Mouse (Mus musculus) frontal cortex, adult 2 months (tissue): ENCODE measurements at regions not wholly inside any gene's neighbourhood (a gene's known extent, or its start where the extent isn't known, plus 50 kb on each side); places are given as distances from the start of the nearest gene placed in this dataset.

ENCODE experiments used
- DNase-seq, 2 experiments: peaks; one replicate each; pipeline ENCODE4 v3.0.0; 2022; ENCODE audit warnings: low spot score in 1 of 2; ENCODE audit errors: extremely low spot score in 1 of 2

DNA sequence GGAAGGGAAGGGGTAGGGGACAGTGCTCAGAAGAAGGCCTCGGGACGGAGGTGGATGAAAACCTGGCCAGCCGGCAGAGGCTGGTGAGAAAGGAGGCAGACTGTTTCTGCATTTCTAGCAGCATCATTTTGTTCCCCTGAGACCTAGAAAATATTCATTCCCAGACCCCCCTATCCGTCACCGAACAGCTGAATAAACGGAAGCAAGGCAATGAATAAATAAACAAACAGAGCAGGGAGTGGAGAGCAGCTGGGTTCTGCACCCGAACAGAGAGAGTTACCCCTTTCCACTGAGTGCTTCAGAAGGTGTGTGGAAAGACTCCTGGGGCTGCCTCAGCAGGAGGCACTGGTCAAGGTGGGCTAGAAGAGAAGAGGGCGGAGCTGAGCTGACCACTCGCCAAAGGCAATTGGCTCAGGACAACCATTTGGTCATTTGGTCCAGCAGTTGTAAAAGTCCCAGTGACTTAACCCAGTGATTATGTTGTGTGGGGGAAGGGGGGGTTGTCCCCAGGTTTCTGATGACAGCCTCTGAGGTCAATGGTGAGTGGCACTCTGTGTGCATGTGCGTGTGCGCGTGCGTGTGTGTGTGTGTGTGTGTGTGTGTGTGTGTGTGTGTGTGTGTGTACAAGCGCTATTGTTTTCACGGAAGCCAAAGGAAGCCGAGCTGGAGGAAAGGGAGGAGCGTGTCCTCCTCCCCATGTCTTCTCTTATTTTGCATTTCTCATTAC, 233.1 kb downstream of the H2al1j start:
- DNase-seq, result no peak

DNA sequence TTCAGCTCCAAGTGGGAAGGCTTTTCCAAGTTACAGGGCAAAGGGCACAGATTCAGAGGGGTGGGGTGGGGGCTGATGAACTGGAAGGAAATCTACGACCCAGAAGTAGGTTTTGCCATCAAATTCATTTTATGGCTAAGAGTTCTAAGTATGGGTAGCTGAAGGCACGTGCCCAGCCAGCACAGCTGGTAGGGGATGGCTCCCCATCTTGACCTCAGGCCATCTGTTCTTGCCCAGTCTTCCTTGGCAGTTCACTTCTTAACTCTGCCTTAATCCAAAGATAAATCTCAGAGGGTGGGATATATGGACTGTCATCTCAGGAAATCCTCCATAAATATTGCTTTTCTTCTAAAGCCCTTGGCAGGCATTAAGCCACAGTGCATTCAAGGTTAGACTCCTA, 238.3 kb downstream of the H2al1j start:
- DNase-seq, result no peak

DNA sequence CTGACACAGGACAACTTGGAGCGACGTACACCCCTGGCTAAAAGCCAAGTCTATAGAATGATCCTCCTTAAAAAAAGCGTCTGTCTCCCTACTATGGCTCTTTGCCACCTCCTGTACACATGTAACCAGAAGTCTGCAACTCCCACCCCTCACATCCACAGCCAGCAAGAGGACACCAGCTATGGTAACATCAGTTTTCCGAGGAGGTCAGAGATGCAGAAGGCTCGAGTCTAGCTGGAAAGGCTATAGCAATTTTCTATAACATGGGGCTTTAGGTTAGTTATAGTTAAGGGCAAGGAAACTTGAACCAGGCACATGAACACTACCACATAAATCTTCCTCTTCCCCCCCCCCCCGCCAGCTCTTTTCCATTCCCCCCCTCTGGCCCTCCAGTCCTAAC, 240.2 kb downstream of the H2al1j start:
- no peak for DNase-seq

DNA sequence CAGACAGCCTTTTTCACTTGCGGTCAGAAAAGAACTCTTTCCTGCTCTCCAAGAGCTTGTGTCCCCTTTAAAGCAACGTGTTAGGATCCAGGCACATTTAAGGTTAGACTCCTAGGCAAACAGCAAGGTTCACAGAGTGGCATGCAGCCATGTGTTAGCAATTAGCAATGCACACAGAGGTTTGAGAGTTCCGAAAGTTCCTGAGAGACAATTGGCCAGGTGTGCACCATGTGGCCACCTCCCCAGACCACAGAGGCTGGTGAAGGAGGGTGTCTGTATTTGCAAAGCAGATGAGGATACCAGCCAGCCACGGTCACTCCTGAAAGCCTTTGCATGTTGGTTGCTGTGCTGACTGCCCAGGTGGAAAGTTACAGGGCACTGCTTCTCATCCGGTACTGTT, 240.6 kb downstream of the H2al1j start:
- DNase-seq, result no peak

DNA sequence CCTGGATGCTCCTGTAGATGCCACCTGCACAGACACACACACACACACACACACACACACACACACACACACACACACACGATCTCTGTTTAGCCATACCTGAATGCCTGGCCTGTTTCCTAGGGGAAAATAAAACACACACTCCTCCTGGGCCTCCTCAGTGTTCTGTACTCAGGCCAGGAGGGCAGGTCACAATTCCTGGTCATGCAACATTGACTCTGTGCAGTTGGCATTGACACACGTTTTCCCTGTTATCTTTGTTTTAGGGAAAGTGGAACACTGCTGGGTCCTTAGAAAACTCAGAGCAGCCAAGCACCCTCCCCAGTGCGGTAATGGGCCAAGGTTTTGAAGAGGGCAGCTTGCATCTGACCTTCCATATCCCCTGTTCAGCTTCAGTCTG, 246.7 kb downstream of the H2al1j start:
- DNase-seq, result no peak

DNA sequence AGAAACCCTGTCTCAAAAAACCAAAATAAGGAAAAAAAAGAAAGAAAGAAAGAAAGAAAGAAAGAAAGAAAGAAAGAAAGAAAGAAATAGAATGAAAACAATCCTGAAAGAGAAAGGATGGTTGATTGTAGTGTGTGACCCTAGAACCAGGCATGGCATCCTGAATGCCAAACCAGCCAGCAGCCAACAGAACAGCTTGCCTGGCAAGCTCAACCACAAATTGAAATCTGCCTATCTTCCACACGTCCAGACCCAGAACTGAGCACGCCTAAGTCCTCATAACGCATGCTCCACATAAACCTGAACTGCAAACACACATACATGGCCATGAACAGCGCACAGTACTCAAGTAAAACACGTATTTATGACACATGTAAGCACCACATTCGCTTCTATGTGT, 247.9 kb downstream of the H2al1j start:
- DNase-seq, result no peak

DNA sequence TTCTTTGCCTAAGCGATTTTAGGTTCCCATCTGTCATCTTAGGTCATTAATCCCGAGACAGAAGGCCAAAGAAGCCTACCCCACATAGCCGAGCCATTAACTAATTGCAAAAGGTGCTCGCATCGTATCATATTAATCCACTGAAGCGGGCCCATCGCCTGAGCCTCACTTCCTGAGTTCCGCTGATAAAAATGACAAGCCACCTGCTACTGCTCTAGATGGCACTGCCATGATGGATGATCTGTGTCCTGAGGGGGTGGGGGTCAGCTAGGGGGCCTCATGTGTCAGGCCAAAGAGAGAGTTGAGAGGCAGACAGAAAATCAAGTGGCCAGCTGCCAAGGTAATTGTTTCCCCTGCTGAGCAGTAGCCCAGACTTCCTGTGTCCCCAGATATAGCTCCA, 248.7 kb downstream of the H2al1j start:
- DNase-seq, result no peak

DNA sequence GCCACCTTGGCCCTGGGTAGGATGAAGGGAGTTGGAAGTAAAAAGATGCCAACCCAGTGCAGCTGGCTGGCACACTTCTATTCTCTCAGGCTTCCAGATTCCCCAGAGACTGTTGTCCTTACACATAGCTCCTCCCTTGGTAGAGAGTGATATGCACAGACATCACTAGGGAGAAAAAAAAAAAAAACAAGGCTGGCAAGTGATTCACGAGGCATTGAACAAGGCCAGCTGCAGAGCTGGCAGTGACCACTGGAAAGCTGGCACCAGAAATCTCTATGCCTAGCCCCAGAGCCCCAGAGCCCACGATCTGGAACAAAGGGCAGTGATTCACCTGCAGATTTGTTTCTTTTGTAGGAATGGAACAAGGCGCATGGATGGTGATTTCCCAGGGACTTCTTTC, 249.7 kb downstream of the H2al1j start:
- DNase-seq, result no peak

DNA sequence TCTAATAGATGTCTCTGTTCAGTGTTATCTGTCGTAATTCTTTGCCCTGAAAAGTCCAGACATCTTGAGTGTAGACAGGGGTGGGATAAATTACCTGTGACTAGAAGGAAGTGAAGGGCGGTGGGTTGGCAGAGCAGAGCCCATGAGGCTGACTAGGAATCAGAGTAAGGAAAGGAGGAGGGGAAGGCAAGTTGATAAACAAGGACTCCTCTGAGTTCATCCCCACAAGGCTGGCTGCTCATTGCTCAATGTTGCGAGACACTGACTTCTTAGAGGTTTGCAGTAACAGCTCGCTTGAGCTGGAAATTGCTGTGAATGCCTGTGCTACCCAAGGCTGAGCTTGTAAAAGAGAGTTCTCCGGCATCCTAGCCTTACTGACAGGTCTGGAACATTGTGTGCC, 257.7 kb downstream of the H2al1j start:
- no peak for DNase-seq

DNA sequence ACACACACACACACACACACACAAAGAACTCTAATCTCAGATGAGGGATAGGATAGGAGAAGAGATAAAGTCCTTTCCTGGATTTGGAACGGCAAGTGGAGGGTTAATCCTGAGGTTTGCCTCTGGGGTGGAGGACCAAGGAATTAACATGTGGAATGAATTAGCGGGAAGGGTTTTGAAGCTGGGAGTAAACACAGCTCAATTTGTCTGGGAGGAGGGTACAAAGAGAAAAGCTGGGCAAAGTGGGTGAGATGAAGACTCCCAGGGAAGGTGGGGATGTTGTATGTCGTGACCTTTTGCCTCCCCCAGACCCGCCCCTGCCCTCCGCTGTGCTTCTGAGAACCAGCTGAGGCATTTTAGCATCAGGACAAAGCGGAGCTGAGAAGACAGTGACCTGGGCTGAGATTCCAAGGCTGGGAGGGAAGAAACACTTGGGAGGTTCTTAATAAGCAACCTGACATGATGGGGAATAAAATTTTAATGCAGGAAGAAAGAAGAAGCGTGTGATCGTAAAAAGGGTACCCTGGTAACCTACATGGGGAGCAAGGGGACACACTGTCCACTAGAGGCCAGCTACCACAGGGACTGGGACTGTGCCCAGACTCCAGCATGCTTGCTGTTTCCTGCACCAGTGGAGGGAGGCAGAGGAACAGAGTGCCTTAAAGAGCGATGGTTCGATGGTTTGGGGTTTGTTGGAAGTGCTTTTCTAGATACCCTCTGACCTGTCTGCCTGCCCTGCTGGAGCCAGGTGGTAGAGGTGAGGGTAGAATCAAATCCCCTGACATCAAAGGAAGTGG, 264.0 kb downstream of the H2al1j start:
- no peak for DNase-seq

DNA sequence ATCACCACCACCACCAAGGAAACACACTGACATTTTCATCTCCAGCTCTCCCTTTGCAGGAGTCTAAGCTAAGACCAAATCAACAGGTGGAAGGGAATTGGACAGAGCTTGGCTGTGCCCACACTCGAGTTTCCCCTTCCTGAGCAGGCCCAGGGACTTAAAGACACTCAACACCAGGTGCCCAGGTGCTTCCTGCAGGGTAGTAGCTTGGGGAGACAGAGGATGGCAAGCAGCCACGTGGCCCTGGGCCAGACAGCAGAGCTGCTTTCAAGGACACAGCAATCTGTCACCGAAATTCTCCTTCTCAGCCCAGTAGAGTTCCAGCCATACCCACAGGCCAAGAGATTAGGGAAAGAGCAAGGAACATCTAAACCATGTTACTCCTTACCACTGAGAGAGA, 266.9 kb downstream of the H2al1j start:
- DNase-seq, result no peak

DNA sequence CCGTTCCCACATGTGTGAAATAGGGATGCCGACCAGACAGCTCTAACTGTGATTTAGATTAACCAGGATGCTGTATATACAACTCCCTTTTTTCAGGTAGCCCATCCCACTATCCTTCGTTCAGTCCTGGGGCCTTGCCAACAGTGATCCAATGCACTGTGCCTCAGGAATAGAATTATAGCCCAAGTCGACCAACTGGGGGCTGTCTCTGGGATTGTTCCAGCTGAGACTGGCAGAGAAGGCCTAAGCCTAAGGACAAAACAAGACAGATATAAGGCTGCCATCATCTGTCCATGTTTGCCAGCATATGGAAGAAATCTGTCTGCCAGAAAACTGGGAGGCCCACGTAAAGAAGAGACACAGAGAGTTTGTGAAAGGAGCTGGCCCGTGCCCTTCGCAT, 269.9 kb downstream of the H2al1j start:
- peak in 1 of 2 experiments; percentile 9 for DNase-seq

DNA sequence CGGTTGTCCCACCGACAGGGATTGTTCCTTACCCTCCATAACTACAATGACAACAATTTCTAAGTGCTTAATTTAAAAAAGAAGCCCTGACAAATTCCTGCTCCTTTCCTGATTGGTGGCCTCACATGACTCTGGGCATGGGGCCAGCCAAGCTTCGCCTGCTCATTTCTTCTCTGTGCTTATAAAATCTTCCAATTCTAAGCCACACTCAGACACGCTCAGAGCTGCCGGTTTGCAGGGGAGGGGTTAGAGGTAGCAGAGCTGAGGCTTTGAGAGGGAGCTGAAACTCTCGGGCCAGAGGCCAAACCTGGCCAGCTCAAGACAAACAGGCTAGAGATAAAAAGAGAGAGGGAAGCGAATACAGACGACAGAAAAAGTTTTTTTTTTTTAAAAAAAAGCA, 286.6 kb downstream of the H2al1j start:
- no peak for DNase-seq

DNA sequence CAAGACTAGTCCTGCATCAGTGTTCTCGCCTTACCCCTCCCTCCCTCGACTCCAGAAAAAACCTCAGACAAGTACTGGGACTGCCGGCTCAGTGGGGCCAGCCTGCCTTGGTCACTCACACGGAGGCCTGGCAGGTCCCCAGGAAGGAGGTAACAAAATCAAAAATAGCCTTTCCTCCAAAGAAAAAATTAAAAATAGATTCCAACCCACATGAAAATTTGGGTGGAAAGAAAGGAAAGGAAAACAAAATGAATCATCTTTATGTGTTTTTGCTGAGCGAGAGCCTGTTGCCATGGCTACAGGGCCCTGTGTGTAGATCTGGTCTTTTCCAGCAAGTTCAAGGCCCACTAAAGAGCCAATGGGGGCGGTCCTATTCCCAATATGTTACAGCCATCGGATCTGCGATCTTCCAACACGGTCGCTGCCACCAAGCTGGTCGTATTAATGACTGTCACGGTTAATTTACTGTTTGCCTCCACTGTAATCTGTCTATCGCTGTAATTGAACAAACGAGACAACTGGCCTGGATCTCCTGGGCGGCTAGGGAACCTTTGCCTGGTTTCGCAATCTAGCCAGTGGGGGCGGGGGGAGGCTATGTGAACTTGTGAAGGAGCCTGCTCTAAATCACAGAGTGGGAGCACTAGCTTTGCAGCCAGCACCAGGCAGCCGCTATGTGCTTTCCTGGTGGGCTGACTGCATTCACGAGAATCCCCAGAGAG, 293.6 kb downstream of the H2al1j start:
- peak in 1 of 2 experiments; percentile 53 for DNase-seq

DNA sequence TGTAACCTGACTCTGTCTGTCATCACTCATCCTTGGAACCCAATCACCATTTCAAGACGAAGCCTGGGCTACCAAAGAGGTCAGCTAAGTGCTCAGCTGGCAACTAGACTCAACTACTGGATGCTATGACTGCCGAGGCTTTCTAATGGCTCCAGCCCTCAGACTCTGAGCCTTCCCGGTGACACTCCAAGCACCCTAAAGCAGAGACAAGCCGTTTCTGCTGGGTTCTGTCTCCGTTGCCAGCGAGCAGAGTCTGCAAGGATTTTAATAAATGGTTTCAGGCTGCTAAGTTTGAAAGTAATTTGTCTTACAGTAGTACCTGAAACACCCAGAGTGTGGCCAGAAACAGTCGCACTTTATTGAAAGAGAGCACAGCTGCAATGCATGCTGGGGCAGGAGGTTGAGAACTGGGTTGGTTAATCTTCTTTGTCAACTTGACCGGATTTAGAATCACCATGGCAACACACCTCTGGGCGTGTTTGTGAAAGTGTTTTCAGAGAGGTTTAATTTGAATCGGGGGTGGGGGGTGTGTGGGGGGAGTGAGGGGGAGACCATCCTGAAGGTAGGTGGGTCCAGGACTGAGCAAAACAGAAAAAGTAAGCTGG, 298.8 kb downstream of the H2al1j start:
- no peak for DNase-seq

DNA sequence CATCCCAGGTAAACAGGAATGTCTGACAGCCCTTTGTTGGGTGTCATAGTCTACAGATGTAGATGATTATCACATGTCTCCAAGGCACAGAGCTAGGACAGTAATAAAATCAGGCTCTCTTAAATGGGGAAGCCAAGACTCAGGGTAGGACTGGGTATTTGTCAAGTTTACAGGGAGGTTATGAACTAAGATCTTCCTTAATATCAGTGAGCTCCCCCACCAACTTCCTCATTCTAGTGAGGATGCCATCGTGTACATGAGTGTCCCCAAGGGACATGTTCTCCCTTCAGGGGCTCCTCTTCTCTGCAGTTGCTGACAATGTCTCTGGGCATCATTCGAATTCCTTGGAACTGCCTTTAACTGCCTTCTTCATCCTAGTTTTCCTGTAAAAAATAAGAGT, 301.7 kb downstream of the H2al1j start:
- no peak for DNase-seq

DNA sequence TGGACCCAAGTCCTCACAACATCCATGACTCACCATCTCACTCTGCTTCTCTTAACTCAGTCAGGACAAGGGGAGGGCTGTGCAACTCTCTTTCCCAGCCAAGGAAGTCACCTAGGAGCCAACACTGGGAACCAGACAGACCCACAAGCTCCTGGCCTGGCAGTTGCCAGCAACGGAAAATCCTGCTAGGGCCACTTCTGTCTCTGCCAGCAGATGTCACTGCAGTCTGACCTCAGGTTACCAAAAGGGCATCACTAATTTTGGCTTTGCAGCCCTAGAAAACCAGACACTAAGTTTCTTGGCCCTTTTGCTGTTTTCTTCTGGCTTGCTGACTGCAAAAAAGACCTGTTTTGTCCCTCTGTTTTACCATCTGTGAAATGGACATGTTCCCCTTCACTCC, 302.3 kb downstream of the H2al1j start:
- peak in 1 of 2 experiments; percentile 18 for DNase-seq

DNA sequence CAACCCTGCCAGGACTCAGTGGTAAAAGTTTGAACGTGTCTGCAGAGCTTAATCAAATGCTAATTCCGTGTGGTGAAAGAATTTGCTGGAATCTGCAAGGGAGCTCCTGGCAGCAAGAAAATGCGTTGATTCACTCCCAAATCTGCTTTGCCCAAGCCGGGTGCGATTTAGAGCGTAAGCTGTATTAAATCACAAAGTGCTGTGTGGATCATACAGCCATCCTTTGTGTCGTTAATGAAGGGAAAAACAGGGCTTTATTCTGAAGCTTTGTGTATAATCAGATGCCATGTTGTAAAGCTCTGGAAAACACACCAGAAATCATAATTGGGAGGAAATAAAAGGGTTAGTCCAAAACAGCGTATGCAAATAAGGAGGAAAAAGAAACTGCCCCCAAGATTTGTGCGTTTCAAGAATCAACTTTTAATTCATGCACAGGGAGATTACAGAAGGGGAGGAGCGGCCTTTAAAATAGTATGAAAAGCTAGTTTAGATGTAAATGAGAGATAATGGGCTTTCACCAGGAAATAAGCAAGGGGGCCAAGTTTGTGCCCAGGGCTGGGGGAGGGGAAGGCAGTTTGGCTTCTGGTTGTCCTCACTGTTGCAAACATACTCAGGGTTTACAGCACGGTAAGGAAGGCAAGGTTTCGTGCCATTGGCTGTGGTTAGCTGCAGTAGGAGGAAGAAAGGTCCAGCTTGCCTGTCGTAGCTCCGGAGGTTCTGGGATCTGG, 303.7 kb downstream of the H2al1j start:
- peak in 1 of 2 experiments; percentile 43 for DNase-seq

DNA sequence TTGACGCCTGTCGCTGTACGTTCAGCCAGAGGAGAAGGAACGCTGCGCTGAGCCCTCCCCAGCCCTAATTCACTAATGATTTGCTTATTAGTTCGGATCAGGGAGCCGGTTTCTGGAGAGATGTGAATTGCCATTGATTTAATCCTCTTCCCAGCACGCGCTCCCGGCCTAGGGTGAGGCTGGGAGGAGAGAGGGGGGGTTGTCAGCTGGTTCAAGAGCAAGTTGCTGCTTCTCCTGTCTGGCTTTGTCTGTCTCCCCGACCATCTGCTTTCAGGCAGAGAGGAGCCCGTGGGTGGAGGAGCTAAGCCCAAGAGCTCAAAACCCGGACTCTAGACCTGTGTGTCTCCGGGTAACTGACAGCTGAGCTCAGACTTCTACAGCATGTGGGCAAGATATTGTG, 304.4 kb downstream of the H2al1j start:
- DNase-seq, result peak in 1 of 2 experiments; percentile 42

DNA sequence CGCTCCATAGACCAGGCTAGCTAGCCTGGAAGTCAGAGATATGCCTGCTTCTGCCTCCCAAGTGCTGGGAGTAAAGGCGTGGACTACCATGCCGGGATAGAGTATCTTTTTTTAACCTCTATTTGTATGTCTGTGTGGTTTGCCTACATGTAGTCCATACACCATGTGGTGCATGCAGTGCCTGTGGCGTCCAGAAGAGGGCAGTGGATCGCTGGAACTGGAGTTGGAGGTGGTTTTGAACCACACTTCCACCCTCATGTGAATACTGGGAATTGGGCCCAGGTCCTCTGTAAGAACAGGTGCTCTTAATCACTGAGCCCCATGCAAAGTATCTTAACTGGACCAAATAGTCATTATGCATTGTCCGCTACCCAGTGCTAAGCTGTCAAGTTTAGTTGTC, 306.2 kb downstream of the H2al1j start:
- no peak for DNase-seq

DNA sequence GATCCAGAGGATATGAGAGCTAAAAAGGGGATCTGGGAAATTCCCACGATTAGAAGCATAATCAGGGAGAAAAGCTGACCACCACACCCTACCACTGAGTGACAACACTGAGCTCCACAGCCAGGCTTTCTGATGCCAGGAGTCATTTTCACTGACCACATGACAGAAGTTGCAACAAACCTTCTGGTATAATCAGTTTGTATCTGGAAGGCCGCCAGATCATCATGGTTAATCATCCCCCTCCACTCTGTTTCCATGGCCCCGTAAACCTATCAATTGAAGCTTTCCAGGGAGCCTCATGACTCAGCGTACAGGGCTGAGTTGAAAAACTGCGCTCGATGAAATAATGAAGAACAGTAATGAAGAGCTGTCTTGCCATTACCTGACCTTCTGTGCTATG, 316.9 kb downstream of the H2al1j start:
- no peak for DNase-seq
